Mouse (Mus musculus) forebrain, embryonic 15.5 days (tissue): ENCODE measurements around the gene Ttc26. TPM values are rescaled to one million over a fixed set of nuclear protein-coding genes. Genes with fewer than 3 reads are reported as not detected.
"Not testable (repeated sequence)": the region's sequence is repeated elsewhere in the genome, so short reads cannot be mapped to it uniquely, and the experiment has no call there.

Source experiments
- ATAC-seq: fragments of 200-750 bp; cut with Nextera tagmentation; replicated peaks from 2 replicates; pipeline ENCODE4 v1.8.0; 2017; ENCODE audit warnings: mild to moderate bottlenecking, moderate TSS enrichment, moderate library complexity
- H3K27ac ChIP-seq: fragments of 300-500 bp; sonication (generic); replicated peaks from 2 replicates; pipeline ENCODE4 v1.5.1; 2015; ENCODE audit warnings: mild to moderate bottlenecking, inconsistent platforms
- H3K27me3 ChIP-seq: fragments of 300-500 bp; sonication (generic); 2 replicates; pipeline ENCODE4 v1.6.1; 2015; ENCODE audit warnings: inconsistent platforms
- H3K36me3 ChIP-seq: fragments of 300-500 bp; sonication (generic); 2 replicates; pipeline ENCODE4 v1.6.1; 2015; ENCODE audit warnings: mild to moderate bottlenecking, inconsistent platforms
- H3K4me1 ChIP-seq: fragments of 300-500 bp; sonication (generic); 2 replicates; pipeline ENCODE4 v1.6.1; 2015; ENCODE audit warnings: inconsistent platforms
- H3K4me2 ChIP-seq: fragments of 300-500 bp; sonication (generic); replicated peaks from 2 replicates; pipeline ENCODE4 v1.6.1; 2015; ENCODE audit warnings: mild to moderate bottlenecking, inconsistent platforms
- H3K4me3 ChIP-seq: fragments of 300-500 bp; sonication (generic); 2 replicates; pipeline ENCODE4 v1.5.1; 2015; ENCODE audit warnings: mild to moderate bottlenecking, inconsistent platforms
- H3K9ac ChIP-seq: fragments of 300-500 bp; sonication (generic); replicated peaks from 2 replicates; pipeline ENCODE4 v1.6.1; 2015; ENCODE audit warnings: mild to moderate bottlenecking, inconsistent platforms
- H3K9me3 ChIP-seq: fragments of 300-500 bp; sonication (generic); 2 replicates; pipeline ENCODE4 v1.6.1; 2016; ENCODE audit warnings: inconsistent platforms
- WGBS: fragments of 180-500 bp; shearing (Covaris S2); methylation state at CpG from one replicate; pipeline ENCODE4 v1.1.7; 2015; ENCODE audit warnings: mixed read lengths; 5-methylcytosine and 5-hydroxymethylcytosine counted together
- polyA plus RNA-seq: library from polyadenylated mRNA; unstranded; fragments of >200 nt; fragmentation: Nextera tagmentation; extraction: Ambion mirVana; gene quantifications from 2 replicates; pipeline ENCODE4 v1.2.1, GENCODE M21; 2015

Gene Ttc26
- polyA plus RNA-seq, 1 experiment from 2014 or later, result 8.9 TPM

DNA sequence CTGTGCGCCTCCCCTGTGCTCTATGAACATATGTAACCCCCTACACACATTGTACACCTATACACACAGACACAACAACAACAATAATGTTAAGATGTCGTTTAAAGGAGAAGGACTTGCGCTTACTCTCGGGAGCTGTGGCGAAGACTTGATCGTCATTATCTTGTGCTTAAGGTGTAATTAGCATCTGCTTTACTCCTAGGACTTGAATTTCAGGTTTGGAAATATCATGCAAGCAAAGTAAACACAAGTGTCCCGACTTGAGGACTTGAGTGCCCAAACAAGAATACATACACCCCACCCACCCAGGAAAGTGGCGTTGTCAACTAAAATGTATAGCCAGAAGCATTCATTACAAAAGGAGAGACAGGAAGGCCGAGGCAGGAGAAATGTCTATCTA is 31.5 kb upstream of the Ttc26 start:
- peaks cover 14% of the 10 kb centered on the region for H3K4me1 ChIP-seq
- H3K36me3 ChIP-seq, result no peaks in the 10 kb centered on the region
- no peaks in the 10 kb centered on the region for H3K9me3 ChIP-seq
- WGBS, result 78% methylated on average over 9 of the region's 9 CpGs
- H3K27ac ChIP-seq, result no peak overlapping the region
- no peak overlapping the region for H3K9ac ChIP-seq
- H3K4me3 ChIP-seq, result no peak overlapping the region
- no peak for ATAC-seq
- H3K27me3 ChIP-seq, result peaks cover 48% of the 10 kb centered on the region
- H3K4me2 ChIP-seq, result no peak overlapping the region

DNA sequence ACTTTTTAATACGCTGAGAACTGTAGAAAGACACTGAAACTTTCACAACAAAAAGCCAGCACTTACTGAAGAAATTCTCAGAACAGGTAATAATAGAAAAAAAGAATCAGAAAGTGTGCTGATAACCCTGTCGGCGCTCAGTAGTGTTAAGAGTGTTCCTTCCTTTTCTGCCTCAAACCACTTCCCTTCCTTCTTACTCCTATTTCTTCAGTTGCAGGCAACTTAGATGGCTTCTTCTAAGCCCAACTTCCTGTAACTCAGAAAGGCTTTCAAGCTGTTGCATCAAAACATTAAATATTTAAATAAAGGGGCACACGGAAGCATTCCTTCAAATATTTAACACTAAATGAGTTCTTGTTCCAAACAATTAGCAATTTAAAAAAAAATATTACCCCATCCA is 29.3 kb upstream of the Ttc26 start:
- Histone ChIP-seq H3K4me2 (no peak overlapping the region), H3K27ac (no peak overlapping the region), H3K36me3 (no peaks in the 10 kb centered on the region), H3K4me1 (peaks cover 15% of the 10 kb centered on the region), H3K9me3 (no peaks in the 10 kb centered on the region), H3K4me3 (no peak overlapping the region), H3K27me3 (peaks cover 66% of the 10 kb centered on the region), H3K9ac (no peak overlapping the region)
- WGBS, result 58% methylated on average over 4 of the region's 4 CpGs
- ATAC-seq, result no peak

DNA sequence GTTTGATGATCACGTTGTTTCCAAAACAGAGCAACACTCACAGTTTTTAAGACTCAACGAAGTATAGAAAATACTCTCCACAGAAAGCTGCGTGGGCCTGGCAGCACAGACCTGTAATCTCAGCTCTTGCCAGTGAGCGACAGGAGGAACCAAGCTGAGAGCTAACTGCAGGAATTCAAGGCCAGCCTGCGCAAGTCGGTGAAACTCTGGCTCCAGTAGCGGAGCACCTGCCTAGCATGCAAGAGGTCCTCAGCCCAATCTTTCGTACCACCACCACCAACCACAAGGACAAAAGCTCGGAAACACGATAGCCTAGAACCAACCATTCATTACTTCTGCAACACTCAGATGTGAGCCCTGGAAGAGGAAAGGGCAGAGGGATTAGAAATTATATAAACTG is 28.8 kb upstream of the Ttc26 start:
- peaks cover 71% of the 10 kb centered on the region for H3K27me3 ChIP-seq
- WGBS, result 9% methylated on average over 10 of the region's 10 CpGs

DNA sequence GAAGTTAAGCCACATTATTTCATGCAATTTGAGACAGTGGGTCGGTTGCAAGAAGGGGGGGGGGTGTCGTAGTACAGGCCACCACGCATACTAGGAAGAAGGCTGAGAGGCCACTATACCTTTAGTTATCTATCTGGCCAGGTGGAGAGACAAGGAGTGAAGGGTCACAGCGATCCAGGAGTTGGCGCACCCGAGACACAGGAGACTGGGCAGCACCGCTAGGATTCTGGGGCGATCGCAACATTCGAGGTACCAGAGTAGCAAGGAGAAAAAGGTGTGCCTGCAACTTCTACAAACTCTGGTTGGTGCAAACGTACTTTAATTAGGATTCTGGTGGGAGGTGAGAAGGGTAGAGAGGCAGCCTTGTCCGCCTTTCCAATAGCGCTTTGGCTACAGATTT is 28.1 kb upstream of the Ttc26 start:
- WGBS, result 5% methylated on average over 13 of the region's 13 CpGs
- Histone ChIP-seq H3K4me3 (peak overlapping the region; percentile 50), H3K27me3 (peaks cover 74% of the 10 kb centered on the region), H3K9ac (no peak overlapping the region), H3K4me2 (no peak overlapping the region), H3K36me3 (no peaks in the 10 kb centered on the region), H3K9me3 (no peaks in the 10 kb centered on the region), H3K27ac (no peak overlapping the region), H3K4me1 (peaks cover 15% of the 10 kb centered on the region)
- no peak for ATAC-seq

More for the DNA sequence above, 28.8 kb upstream of the Ttc26 start:
- Histone ChIP-seq H3K9me3 (no peaks in the 10 kb centered on the region), H3K4me1 (peaks cover 15% of the 10 kb centered on the region), H3K4me3 (no peak overlapping the region), H3K36me3 (no peaks in the 10 kb centered on the region), H3K4me2 (no peak overlapping the region), H3K27ac (no peak overlapping the region), H3K9ac (no peak overlapping the region)
- no peak for ATAC-seq

DNA sequence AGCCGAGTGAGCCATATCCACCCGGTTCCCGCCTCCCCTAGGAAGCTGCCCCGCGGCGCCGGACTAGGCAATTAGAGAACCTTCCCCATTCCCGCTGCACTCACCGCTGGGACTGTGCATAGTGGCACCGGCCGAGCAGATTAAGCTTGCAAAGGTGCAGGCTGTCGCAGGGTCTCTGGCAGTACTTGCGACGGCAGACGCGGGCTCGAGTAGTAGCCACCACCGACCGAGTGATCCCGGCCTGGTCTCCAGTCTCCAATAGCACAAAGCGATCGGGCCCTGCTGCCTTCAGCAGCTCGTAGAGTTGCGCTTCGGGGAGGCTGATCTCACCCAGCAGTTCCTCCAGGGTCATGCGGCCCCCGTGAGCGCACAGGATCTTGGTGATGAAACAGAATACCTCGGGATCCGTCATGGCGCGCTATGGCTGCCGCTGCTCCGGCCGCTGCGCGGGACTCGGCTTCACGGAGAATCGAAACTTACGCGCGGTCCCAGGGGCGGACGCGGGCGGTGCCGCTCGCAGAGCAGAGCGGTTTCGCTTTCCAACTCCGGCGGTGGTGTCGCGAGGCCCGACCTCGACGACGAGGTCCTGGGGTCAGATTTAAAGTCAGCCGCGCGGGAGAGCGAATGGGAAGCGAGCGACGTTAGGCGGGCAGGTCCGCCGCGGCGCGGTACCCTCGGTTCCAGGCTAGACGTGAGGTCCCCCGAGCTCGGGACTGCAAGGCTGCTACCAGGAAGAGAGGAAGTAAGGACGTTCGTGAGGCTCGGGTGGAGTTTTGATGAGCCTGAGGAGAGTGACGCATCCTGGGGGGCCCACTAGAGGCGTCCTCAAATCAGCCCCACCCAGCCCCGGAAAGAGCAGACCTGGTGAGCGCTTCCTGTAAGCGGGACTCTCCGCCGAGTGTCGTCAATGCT is 27.2 kb upstream of the Ttc26 start, which contains the start of gene Zc3hav1:
Gene Zc3hav1, minus strand, starts transcription at position 793 of the 912 bp plus-strand sequence.
- WGBS, result under 1% methylated on average over 87 of the region's 87 CpGs
- Histone ChIP-seq H3K4me2 (peak within 1 kb of the TSS; percentile 65), H3K27me3 (peaks cover 74% of the 10 kb centered on the region), H3K4me1 (peaks cover 15% of the 10 kb centered on the region), H3K36me3 (no peaks in the 10 kb centered on the region), H3K4me3 (peak within 1 kb of the TSS; percentile 50), H3K27ac (no peak within 1 kb of the TSS), H3K9ac (peak within 1 kb of the TSS; percentile 33), H3K9me3 (no peaks in the 10 kb centered on the region)
- peak; percentile 63 for ATAC-seq

DNA sequence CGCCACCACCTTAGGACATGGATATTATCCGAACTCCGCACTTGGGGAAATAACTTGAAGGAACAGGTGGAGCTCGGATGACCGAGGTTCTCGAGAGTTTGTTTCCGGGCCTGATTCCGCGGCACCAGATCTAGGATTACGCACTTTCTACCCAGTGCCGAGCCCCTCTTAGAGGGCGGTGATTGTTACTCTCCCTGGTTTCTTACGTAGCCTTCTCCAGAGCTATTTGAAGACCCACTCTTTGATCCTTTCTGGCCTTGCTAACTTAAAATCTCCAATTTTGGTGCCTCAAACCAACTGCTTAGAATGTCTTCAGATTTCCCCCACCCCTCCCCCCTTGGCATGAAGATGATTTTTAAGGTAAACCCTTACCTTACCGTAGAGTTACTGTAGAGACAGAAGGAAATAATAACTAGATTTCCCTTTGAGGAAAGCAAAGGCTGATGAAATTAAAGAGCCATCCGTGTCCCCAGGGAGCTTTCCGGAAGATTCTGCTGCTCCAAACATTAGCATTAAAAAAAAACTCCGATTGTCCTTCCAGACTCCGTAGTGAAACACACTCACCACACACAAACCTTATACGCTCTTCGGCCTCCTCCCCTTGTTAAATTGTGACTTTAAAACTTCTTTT is 26.4 kb upstream of the Ttc26 start:
- Histone ChIP-seq H3K27ac (no peak overlapping the region), H3K36me3 (no peaks in the 10 kb centered on the region), H3K9ac (peak overlapping the region; percentile 33; the same call in 1 of the 2 replicates), H3K4me2 (peak overlapping the region; percentile 65), H3K4me1 (peaks cover 15% of the 10 kb centered on the region), H3K27me3 (peaks cover 71% of the 10 kb centered on the region), H3K4me3 (peak overlapping the region; percentile 50), H3K9me3 (no peaks in the 10 kb centered on the region)
- WGBS, result 2% methylated on average over 20 of the region's 20 CpGs
- ATAC-seq, result 0 out of 2 replicates have a peak, but pooled peaks have one; percentile 32

DNA sequence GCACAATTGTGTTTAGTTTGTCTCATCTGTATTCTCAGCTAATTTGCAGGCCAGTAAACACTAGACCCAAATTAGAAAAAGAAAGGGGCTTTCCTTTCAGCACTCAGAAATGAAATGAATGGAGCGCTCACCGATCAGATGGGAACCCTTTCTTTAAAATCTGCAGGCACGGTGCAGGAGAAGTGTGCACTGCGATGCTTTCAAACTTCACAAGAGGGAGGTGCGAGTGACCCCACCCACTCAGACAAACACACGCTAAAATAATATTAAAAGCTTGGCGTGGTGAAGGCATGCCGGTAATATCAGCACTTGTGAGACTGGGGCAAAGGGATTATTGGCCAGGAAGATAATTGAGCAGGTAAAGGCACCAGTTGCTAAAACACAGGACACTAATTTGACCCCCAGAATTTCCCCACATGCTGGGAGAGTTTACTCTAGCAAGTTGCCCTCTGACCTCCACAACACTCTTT is 25.9 kb upstream of the Ttc26 start:
- Histone ChIP-seq H3K27ac (no peak overlapping the region), H3K4me1 (peaks cover 15% of the 10 kb centered on the region), H3K4me2 (0 out of 2 replicates have a peak overlapping the region, but pooled peaks have one; percentile 65), H3K9me3 (no peaks in the 10 kb centered on the region), H3K9ac (no peak overlapping the region), H3K4me3 (no peak overlapping the region), H3K36me3 (no peaks in the 10 kb centered on the region), H3K27me3 (peaks cover 66% of the 10 kb centered on the region)
- under 1% methylated on average over 8 of the region's 8 CpGs for WGBS
- ATAC-seq, result no peak

DNA sequence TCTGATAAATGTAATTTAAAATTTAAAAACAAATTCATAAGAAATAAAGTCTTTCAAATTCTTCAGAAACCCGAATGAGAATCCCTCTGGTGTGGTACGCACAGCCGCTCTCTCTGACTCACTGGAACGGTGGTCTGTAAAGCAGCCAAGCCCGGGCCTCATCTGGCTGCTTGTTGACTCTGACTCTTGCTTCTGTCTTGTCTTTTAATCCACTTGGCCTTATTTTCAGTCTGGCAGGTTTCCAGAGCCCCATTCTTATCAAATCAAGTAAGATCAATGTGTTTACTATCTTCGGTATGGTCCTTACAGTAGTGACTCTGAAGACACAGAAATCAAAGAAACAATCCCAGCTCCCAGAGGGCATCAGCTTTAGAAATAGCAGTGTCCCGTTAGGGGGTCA is 25.4 kb upstream of the Ttc26 start:
- Histone ChIP-seq H3K4me2 (no peak overlapping the region), H3K27ac (no peak overlapping the region), H3K4me1 (peaks cover 15% of the 10 kb centered on the region), H3K4me3 (no peak overlapping the region), H3K36me3 (no peaks in the 10 kb centered on the region), H3K27me3 (peaks cover 61% of the 10 kb centered on the region), H3K9me3 (no peaks in the 10 kb centered on the region), H3K9ac (no peak overlapping the region)
- ATAC-seq, result no peak
- WGBS, result 9% methylated on average over 7 of the region's 7 CpGs

DNA sequence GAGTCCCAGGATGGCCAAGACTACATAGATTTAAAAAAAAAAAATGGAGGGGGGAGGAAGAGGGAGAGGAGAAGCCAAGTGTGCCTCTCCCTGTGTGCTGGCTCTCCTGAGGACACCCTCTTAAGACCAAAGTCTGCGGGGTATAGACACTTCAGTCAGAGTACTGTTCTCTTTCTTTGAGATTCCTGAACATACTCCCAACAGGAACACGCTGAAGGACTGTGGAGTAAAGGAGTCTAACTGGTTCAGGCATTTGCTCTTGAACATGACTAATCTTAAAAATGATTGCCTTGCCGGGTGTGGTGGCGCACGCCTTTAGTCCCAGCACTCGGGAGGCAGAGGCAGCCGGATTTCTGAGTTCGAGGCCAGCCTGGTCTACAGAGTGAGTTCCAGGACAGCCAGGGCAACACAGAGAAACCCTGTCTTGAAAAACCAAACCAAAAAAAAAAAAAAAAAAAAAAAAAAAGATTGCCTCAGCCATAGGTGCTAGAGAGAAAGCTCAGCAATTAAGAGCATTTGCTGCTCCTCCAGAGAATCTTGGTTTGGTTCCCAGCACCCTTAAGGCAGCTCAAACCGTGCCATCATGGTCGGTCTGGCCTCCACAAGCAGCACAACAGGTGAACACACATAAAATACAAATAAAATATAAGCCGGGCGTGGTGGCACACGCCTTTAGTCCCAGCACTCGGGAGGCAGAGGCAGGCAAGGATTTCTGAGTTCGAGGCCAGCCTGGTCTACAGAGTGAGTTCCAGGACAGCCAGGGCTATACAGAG is 24.4 kb upstream of the Ttc26 start:
- H3K27ac ChIP-seq, H3K4me2 ChIP-seq, H3K9me3 ChIP-seq, H3K36me3 ChIP-seq, H3K4me3 ChIP-seq, ATAC-seq, H3K9ac ChIP-seq: not testable (repeated sequence)
- 72% methylated on average over 15 of the region's 15 CpGs for WGBS
- Histone ChIP-seq H3K4me1 (peaks cover 15% of the 10 kb centered on the region), H3K27me3 (peaks cover 53% of the 10 kb centered on the region)

DNA sequence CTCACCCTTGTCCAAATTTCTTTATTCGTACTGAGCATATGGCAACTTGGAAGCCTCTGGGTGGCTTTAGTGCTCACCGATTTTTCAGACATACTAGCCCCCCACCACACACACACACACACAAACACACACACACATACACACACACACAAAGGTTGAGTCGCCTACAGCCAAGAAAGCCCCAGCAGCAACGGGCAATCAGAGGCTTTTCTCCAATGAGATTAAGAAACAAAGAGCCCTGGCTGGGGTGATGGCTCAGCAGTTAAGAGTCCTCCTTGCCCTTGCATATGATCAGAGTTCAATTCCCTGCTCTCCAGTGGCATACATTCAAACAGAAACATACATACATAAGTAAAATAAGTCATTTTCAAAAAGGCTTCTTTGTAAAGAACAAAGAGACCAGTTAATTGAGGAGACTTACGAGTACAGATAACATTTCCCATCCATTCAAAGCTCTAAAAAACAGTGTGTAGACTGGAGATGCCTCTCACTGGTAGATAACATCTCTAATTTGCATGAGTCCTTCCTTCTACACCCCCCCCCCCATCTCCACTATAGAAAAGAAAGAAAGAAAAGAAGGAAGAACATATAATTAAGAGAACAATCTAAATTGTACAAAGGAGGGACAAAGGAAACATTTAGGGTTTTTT is 23.5 kb upstream of the Ttc26 start:
- peaks cover 15% of the 10 kb centered on the region for H3K4me1 ChIP-seq
- no peak overlapping the region for H3K4me3 ChIP-seq
- no peak overlapping the region for H3K4me2 ChIP-seq
- H3K27me3 ChIP-seq, result peaks cover 45% of the 10 kb centered on the region
- no peaks in the 10 kb centered on the region for H3K36me3 ChIP-seq
- H3K9me3 ChIP-seq, result no peaks in the 10 kb centered on the region
- WGBS, result 21% methylated on average over 5 of the region's 5 CpGs
- H3K27ac ChIP-seq, result no peak overlapping the region
- no peak overlapping the region for H3K9ac ChIP-seq
- ATAC-seq, result no peak

DNA sequence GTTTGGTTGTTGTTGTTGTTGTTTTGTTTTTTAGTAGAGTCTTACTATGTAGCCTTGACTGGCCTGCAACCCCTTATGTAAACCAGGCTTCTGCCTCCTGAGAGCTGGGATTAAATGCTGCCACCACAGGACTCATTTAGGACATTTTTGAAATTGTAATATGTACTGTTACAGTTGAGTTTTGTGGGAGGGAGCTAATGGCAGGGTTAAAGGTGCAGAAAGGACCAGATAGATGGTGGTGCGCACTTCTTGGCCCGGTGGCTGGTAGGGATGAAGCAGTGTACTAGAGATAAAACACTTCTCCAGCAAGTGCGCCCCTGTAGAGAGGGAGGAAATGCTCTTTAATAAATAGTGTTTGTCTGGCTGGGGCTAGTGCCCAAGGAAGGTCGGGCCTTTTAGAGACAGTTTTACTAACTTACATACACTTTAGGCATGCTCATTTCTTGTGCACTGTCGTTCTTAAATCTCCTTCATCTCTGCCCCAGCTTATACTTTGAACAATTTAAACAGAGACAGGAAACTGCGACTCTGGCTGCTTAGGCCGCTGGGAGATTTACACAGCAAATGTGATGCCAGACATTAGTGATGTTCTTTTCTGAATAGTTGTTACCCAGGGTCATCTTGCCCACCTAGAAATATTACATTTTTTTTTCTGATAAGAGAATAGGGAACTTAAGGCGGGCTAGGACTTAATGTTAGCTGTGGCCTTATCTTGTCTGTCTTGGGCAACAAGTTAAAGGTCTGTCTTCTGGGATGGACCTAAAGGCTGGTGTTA is 22.8 kb upstream of the Ttc26 start:
- Histone ChIP-seq H3K36me3 (no peaks in the 10 kb centered on the region), H3K4me3 (no peak overlapping the region), H3K27ac (no peak overlapping the region), H3K9me3 (no peaks in the 10 kb centered on the region), H3K27me3 (peaks cover 39% of the 10 kb centered on the region), H3K4me2 (no peak overlapping the region), H3K4me1 (peaks cover 15% of the 10 kb centered on the region), H3K9ac (no peak overlapping the region)
- 70% methylated on average over 8 of the region's 8 CpGs for WGBS
- ATAC-seq, result no peak
